Mouse (Mus musculus): ENCODE results near the gene Pald1.
A peak's percentile ranks its signal among the peaks of the same experiment; 100 is the strongest.

Pald1 gene

DNA sequence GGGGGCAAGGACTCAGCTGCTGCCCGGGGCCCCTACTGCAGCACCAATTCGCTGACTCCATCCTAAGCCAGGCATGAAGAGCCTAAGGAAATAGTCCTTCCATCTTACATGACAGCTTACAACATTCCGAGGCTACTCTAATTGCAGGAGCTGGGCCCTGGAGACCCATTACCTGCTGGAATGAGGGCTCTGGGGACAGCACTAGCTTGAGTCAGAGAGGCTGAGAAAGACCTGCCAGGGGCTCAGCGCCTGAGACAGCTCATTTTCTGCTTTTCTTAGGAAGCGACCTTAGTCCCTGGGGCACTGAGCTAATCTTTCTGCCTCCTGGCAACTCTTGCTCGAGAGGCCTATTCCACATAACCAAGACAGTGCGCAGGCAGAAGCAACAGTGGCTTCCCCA is 54.4 kb downstream of the Pald1 start:
- DNase-seq (ENCODE audit: low spot score), result no peak

DNA sequence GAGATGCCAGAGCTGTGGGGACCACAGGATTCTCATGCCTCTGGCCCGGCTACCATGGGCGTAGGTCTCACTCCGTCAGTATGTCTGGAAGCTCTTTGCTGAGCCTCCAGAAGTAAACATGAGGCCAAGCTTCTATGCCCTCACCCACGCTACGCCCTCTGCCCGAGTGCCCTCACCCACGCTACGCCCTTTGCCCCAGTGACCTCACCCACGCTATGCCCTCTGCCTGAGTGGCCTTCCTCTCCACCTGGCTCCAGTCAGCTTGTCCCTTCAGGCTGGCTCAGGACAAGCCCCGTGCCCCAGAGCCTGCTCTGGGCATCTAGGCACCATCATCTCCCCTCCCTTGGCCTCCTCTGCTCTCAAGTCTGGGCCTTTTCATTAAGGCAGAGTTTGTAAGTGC is 55.8 kb downstream of the Pald1 start:
- DNase-seq (ENCODE audit: low spot score), result no peak

DNA sequence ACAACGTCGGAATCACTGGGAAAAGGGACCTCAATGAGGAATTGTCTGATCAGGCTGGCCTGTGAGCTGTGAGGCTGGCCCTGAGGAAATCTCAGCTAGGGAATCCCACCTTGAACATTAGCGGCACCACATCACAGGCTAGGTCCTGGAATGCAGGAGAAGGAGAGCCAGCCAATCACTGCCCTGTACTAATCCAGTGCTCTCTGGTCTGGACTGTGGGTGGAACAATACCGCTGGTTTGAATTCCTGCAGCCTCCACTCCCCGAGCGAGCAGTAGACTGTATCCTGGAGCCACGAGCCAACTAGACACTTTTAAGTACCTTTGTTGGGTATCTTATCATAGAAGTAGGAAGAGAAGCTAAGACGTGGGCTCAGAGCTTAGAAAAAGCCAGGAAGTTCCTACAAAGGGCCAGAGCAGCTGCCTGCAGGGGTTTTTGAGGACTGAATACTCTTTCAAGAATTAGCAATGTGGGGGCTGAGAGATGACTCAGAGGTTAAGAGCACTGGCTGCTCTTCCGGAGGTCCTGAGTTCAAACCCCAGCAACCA is 57.5 kb downstream of the Pald1 start:
- DNase-seq (ENCODE audit: low spot score), result no peak

DNA sequence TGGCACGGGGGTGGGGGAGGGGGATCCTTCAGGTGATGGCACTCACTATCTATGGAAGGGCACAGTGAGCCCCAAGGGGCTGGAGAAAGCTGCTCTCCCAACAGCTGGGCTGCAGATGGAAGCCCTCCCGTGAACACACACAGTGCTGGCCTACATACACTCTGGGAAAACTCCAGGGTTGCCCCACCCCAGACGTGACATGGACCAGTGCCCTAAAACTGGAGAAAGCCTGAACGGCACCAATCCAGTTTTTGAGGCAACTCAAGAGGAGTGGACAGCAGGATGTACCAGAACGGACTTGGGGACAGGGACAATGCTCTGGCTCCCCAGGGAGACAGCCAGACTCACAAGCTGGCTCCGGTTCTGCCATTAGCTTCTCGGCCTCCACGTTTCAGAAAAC is 58.6 kb downstream of the Pald1 start:
- DNase-seq (ENCODE audit: low spot score), result no peak

DNA sequence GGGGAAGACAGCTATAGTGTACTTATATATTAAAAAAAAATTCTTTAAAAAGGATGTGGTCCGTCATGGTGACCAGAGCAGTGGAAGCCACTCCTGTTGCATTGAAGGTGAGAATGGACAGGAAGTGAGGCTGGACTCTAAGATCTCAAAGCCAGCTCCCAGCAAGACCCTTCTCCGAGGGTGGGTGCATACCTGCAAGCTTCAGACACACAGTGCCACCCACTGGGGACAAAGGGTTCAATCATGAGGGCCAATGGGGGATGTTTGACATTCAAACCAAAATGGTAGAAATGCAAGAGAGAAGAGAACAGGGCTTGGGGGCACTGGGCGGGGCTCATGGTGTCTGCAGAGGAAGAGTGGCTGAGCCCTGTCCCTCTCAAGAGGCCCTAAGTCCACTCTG is 64.8 kb downstream of the Pald1 start:
- DNase-seq (ENCODE audit: low spot score), result no peak

DNA sequence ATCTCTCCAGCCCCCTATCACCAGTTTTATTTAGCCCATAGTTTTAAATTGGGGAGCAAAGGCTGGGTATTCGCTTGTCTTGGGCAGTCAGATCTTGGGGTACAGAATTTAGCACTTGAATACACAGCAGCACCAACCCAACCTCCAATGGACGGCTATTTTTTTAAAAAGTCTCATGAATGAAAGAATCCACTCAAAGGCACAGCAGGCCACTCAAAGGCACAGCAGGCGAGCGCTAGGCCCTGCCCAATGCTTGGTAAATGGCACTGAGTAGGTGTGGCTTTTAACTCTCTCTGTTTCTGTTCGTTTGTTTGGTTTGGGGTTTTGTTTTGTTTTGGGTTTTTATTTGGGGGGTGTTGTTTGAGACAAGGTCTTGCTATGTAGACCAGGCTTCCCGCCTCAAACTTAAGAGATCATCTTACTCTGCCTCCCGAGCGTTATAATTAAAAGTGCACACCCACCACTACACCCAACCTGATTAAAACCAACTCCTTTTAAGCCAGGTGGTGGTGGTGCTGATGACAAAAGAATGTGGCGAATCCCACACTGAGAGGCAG is 67.9 kb downstream of the Pald1 start:
- DNase-seq (ENCODE audit: low spot score), result no peak

DNA sequence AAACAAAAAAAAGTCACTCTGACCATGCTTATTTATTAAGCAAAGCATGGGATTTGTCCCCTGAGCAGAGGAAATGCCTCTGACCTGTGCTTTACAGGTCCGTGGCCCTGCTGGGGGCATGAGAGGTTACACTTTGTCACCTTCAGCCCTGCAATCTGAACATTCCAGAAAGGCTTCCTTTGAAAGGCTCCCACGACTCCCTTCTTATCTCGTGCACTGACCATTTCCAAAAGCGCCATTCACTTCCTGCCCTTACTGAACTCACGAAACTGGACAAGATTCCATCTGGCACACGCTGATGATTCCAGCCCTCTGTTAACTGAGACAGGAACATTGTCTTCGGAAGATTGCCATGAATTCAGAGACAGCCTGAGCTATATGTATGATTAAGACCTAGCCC is 69.6 kb downstream of the Pald1 start:
- no peak for DNase-seq (ENCODE audit: low spot score)

DNA sequence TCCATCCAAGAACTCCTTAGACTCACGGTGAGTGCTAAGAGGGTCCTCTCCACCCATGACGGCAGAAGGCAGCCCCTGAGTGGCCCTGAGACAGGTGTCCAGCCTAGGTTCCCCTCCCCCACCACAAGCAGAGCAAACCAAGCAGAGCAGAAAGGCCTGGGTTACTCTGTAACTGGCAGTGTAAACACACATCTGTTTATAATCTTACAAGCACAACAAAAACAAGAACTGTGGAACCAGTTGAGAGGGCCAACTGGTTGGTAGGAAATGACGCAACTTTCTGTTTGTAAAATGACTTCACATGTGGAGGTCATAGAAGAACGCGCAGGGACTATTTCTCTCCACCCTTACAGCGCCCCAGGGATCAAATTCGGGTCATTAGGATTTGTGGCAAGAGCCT is 70.6 kb downstream of the Pald1 start:
- no peak for DNase-seq (ENCODE audit: low spot score)

DNA sequence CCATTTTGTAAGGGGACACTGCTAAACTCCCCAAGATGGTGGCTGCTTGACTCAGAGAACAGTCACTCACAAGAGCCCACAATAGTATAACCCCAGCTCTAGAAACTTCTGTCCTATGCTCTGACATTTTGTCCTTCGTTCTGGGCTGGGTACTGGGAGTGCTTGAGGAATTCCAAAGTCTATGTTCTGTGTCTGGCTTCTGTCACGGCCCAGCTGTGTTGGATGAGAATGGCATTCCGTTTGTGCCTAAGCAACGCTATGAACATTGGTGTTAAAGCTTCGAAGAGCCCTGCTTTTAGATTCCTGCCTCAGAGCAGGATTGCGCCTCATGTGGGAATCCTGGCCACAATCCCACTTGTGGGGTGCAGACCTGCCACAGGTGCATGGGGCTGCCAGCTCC is 71.2 kb downstream of the Pald1 start:
- no peak for DNase-seq (ENCODE audit: low spot score)

DNA sequence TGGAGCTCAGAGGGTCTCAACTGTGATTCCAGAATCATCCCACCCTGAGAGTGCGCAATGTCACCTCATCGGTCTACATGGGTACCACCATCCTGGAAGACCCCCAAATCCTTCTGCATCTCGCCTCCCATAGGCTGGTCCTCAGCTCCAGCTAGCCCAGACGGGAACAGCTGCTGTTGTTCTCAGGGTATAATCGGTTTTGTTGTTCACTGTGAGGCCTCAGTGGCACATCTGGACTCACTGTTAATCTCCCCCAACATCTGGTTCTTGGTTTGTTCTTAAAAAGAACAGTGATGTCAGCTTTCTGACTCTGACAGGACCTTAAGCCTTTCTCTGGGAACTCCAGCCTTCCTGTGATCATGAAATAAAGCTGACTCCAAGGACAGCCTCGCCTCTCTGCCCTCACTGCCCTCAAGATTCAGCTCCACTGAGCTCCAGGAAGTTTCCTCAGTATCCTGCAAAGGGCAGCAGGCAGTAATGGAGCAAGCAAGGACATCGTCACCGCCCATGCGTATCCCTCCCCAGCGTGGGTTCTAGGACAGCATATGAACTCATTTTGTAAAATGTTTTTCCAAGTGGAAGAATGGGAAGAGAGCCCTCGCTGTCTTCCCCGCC is 74.5 kb downstream of the Pald1 start:
- no peak for DNase-seq (ENCODE audit: low spot score)

DNA sequence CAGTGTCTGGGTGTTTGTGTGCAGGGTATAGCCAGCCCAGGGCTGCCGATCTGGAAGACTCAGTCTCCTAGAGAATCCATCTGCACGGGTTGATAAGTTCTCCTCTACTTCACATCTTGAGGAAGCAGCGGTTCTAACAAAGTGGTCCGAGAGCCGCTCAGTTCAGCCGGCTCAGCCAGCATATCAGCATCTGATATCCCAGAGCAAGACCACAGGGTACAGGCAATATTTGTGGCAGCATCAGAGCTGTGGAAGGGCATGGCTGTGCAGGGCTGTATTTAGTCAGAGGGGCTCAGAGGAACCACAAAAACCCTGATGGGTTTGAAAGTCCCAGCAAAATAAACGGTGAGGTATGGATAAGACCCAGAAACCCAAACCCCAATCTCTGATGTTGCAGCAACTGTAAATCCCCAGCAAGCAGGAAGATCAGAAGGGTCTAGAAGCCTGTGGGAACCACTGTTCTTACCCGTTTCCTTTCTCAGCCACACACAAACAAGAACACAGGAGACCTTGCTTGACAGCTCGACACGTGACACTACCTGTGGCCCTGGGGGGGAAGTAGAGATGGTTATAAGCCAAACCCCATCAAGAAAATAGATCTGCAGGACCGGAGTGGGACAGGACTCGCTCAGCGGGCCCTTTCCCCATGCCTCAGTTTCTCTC is 77.3 kb downstream of the Pald1 start:
- DNase-seq (ENCODE audit: low spot score), result no peak

DNA sequence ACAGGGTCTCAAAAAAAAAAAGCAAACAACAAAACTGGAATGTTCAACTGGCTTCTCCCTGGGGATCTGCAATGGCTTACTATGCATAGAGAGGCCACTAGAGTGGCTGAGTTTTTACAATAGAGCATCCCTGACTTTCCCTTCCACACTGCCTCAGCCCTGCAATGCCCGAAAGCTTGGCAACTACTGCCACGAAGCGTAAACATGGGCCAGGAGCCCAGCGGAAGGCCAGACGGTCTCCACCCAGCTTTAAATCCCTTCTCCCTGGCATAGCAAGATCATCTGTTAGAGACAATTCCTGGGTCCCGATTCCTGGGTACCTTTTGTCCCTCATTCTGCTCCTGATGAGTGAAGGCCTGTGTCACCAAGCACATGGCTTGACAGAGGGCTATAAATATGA is 79.3 kb downstream of the Pald1 start:
- DNase-seq (ENCODE audit: low spot score), result no peak

DNA sequence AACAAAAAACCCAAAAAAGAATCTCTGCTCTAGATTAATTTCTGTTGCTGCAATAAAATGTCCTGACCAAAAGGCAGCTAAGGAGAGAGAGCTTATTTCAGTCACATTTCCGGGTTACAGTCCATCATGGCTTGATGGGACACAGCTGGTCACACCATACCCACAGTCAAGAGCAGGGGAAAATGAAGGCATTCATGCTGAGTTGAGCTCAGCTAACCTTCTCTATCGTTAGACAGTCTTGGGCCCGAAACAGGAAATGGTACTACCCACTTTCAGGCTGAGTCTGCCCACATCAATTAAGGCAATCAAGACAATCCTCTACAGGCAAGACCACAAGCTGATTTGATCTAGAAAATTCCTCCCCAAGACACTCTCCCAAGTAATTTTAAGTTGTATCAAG is 82.3 kb downstream of the Pald1 start:
- no peak for DNase-seq (ENCODE audit: low spot score)

DNA sequence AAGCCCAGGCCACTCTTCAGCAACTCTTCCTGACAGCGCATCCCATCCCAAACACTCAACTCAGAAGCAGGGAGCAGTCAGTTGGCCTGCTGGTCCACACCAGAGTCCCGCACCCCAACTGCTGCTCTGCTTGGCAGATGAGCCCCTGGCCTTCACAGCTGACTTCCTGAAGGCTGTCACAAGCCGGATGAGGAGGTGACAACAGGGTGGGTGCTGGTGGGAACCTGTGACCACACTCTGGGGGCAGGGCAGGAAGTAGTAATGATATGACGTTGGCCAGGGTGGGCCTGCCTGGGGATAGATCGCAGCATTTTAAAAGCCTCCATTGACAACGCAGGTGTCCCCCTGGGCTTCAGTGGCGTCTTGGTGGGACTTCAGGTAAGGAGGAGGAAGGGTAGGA is 85.9 kb downstream of the Pald1 start, which contains the start of gene Prf1:
Gene Prf1 (plus strand): TSS at position 357 of the 400 bp plus-strand sequence.
- DNase-seq (ENCODE audit: low spot score), result no peak

DNA sequence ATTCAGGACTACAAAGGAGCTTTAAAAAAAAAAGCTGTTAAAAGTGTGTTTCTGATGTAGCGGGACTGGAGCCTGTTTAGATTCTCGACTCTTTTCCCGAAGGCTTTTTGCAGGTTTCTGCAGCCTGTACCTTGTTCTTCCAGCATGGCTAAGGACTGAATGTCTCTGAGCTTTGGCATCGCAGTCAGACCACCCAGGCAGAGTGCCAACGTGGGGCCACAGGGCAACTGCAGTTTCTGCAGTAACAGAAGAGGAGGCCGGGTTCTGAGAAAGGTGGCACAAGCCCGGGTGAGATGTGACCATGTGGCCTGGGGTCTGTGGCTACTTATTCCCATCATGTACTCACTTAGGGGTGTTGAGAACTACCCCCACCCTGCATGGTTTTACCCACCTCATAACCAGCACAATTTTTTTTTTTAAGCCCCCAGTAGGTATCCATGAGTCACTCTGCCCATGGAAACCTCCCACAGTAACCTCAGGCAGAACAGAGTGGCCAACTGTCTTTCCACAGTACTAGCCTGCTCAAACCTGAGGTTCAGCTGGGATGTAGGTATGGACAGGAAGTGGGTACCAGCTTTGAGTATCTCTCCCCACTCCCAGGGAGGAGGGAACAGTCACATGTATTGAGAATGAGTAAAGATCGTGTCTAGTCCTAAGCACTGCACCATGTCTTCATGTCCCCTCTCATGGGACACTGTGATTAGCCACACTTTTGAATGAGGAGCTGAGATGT is 86.5 kb downstream of the Pald1 start:
- no peak for DNase-seq (ENCODE audit: low spot score)

DNA sequence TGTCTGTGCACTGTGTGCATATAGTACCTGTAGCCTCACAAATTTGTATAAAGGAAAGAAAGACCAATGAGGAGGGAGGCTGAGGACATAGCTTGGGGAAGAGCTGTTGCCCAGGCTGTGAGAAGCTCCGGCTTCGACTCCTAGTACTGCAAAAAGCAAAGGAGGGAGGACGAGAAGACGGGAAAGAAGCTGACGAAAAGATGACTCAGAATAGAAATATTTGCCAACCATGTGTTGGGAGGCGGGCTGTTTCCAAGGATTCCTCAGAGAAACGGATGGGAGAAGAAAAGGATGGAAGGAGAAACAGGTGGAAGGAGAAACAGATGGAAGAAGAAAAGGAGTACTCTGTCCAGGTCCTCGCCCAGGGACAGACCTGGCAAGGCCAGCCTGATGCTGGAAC is 89.1 kb downstream of the Pald1 start:
- no peak for DNase-seq (ENCODE audit: low spot score)

DNA sequence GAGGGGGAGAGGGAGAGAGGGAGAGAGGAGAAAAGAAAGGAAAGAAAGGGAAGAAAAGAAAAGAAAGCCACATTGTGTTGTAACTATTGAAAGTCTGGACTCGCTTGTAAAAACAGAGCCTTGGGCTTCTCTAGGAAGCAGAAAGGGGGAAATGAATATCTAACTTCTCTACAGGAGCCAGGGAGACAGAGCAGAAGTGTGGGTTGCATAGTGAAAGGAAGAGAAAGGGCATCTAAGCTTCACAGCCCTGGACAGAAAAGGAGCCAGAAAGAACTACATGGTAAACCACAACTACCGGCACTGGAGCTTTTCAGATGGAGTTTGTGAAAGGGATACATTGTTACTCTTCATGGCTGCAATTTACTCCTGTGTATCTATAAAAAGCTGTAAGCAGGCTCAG is 92.9 kb downstream of the Pald1 start:
- DNase-seq (ENCODE audit: low spot score), result no peak

DNA sequence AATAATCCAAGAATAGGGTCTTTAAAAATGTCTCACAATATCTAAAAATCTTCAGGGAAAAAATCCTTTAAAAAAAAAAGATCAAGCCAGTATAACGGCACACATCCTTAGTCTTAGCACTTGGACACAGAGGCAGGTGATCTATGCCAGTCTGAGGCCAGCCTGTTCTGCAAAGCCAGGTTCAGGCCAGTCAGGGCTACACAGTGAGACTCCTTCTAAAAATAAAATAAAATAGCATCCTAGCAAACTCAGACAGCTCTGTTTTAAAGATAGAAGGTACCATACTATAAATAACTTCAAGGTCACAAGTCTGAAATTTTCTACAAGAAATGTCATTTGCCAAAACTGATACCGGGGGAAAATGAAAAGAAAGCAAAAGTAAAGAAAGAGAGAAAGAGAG is 93.3 kb downstream of the Pald1 start:
- no peak for DNase-seq (ENCODE audit: low spot score)

DNA sequence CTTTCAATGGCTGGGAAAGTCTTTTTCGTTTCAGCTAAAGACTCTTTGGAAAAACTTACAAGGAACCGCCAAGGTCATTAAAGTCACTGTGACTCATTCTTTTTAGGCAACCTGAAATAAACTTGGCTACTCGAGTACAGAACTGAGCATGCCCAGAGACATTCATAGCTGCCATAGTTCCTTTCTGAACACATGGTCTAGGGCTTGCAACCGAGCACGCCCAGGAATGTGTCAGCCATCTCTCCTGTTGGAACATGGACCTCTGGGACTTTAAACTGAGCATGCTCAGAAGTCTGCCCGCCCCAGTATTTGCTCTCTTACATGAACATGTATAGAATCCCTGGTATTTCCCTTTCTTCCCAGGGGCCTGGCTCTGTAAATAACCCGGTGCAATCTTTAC is 97.1 kb downstream of the Pald1 start:
- DNase-seq (ENCODE audit: low spot score), result no peak

DNA sequence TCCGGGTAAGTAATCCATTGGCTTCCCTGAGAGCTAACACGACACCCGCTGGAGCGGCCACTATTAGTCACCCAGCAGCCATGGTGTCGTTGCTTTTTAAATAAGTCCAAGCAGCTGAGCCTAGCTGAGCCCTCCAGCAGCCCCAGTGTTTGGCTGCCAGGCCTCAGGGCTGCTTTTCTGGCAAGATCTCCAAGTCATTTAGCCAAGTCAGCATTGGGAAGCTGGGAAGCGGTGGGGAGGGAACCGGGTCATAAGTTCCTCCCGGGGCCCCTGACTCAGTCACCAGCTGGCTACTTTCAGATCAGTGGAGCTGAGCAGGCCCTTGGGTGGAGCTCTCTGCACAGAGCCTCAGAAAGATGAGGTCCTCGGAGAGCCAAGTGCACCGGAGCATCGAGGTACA is 98.1 kb downstream of the Pald1 start:
- peak; percentile 31 for DNase-seq (ENCODE audit: low spot score)

DNA sequence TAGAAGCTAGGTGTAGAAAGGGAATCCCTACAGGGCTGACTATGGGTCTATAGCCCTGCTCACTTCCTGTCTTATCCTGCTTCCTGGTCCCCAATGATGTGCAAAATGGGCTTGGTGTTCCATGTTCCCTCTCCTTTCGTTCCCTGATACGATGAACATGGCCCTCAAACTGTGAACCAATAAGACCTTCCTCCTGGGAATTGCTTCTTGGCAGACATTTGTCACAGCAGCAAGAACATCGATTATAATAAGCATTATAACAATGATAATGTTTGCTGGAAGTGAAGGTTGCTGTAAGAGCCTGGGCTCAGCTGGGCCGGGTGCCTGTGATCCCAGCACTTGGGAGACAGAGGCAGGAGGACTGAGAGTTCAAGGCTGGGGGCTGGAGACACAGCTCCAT is 99.0 kb downstream of the Pald1 start:
- no peak for DNase-seq (ENCODE audit: low spot score)

DNA sequence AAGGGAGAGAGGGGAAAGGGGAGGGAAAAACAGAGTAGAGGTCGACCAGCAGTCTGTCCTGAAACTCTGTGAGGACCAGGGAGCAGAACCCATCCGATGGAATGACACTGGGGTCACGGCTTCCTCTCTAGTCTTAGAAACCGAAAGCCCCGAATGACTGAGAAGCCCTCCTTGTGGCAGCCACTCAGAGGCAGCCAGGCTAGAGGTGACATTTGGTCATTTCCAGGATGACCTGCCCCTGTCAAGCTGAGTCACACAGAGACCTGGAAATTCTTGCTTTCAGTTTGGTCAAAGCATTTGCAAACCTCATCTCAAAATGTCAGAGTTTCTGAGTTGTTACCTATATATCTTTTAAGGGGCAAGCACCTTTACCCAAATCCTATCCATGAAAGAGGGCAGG is 102.2 kb downstream of the Pald1 start:
- no peak for DNase-seq (ENCODE audit: low spot score)
